Mouse (Mus musculus): Measurements from ENCODE around the gene Abl2.
"Not testable (repeated sequence)": the region's sequence is repeated elsewhere in the genome, so short reads cannot be mapped to it uniquely, and the experiment has no call there.

Abl2 gene

GRCm38 (mm10) chr1:156629984-156630383 lies 71.4 kb downstream of the Abl2 start:
- intact Hi-C loops (cut with DNase I): loop anchor here (5.0 kb wide), 4 partner anchors 48 to 213 kb away; no protein-coding TSS in a partner anchor

- intact Hi-C loops (cut with DNase I): loop anchor here (5.0 kb wide), 4 partner anchors 49 to 214 kb away; no protein-coding TSS in a partner anchor
Measured at GRCm38 (mm10) chr1:156630965-156631364, 72.4 kb downstream of the Abl2 start.

GRCm38 (mm10) chr1:156633095-156633494 lies 74.5 kb downstream of the Abl2 start:
- intact Hi-C loops (cut with DNase I): loop anchor here (5.0 kb wide), 4 partner anchors 51 to 216 kb away; no protein-coding TSS in a partner anchor

- intact Hi-C loops (cut with DNase I): no loop called here
Measured at GRCm38 (mm10) chr1:156635148-156635547, 76.6 kb downstream of the Abl2 start.

GRCm38 (mm10) chr1:156639455-156639854 lies 80.9 kb downstream of the Abl2 start:
- intact Hi-C loops (cut with DNase I): no loop called here

- intact Hi-C loops (cut with DNase I): no loop called here
Measured at GRCm38 (mm10) chr1:156640577-156640976, 82.0 kb downstream of the Abl2 start.

- intact Hi-C loops (cut with DNase I): no loop called here
Measured at GRCm38 (mm10) chr1:156641808-156642207, 83.2 kb downstream of the Abl2 start.

GRCm38 (mm10) chr1:156642813-156643212 lies 84.2 kb downstream of the Abl2 start:
- intact Hi-C loops (cut with DNase I): no loop called here

GRCm38 (mm10) chr1:156644061-156644460 lies 85.5 kb downstream of the Abl2 start:
- intact Hi-C loops (cut with DNase I): no loop called here

- intact Hi-C loops (cut with DNase I): no loop called here
Measured at GRCm38 (mm10) chr1:156644780-156645523, 86.4 kb downstream of the Abl2 start.

GRCm38 (mm10) chr1:156645971-156646370 lies 87.4 kb downstream of the Abl2 start:
- intact Hi-C loops (cut with DNase I): no loop called here

- intact Hi-C loops (cut with DNase I): no loop called here
Measured at GRCm38 (mm10) chr1:156648705-156649104, 90.1 kb downstream of the Abl2 start.

- intact Hi-C loops (cut with DNase I): no loop called here
Measured at GRCm38 (mm10) chr1:156650631-156651030, 92.0 kb downstream of the Abl2 start.

- intact Hi-C loops (cut with DNase I): no loop called here
Measured at GRCm38 (mm10) chr1:156652189-156652822, 93.7 kb downstream of the Abl2 start.

- intact Hi-C loops (cut with DNase I): no loop called here
Measured at GRCm38 (mm10) chr1:156654735-156655530, 96.3 kb downstream of the Abl2 start.

GRCm38 (mm10) chr1:156657523-156657922 lies 98.9 kb downstream of the Abl2 start:
- intact Hi-C loops (cut with DNase I): no loop called here

GRCm38 (mm10) chr1:156658676-156659075 lies 100.1 kb downstream of the Abl2 start:
- intact Hi-C loops (cut with DNase I): no loop called here

- intact Hi-C loops (cut with DNase I): no loop called here
Measured at GRCm38 (mm10) chr1:156659906-156660659, 101.5 kb downstream of the Abl2 start.

- intact Hi-C loops (cut with DNase I): not testable (repeated sequence)
Measured at GRCm38 (mm10) chr1:156660660-156661236, 102.2 kb downstream of the Abl2 start.

- intact Hi-C loops (cut with DNase I): no loop called here
Measured at GRCm38 (mm10) chr1:156665777-156666176, 107.2 kb downstream of the Abl2 start.
